Mouse (Mus musculus) urinary bladder, postnatal 25 days (tissue): Measurements from ENCODE around the gene Zeb2.

Experiments used
- DNase-seq: peaks from one replicate; pipeline ENCODE4 v3.0.0; 2022; ENCODE audit warnings: low spot score

Gene Zeb2

GRCm38 (mm10) chr2:45117087-45117561 lies at the start of gene Zeb2:
Zeb2 (minus strand) TSS chr2:45117395.
- peak; percentile 47 for DNase-seq

- DNase-seq = no peak
These were observed 41.6 kb upstream of the Zeb2 start for GRCm38 (mm10) chr2:45158785-45159184.

GRCm38 (mm10) chr2:45158351-45158782 lies 41.2 kb upstream of the Zeb2 start:
- no peak for DNase-seq

- DNase-seq = no peak
These were observed 36.1 kb upstream of the Zeb2 start for GRCm38 (mm10) chr2:45153315-45153714.

GRCm38 (mm10) chr2:45143162-45143561 lies 26.0 kb upstream of the Zeb2 start:
- DNase-seq = no peak

GRCm38 (mm10) chr2:45138906-45139305 lies 21.7 kb upstream of the Zeb2 start:
- DNase-seq = no peak

- DNase-seq = no peak
These were observed 19.6 kb upstream of the Zeb2 start for GRCm38 (mm10) chr2:45136783-45137182.

GRCm38 (mm10) chr2:45133225-45133624 lies 16.0 kb upstream of the Zeb2 start:
- no peak for DNase-seq

- DNase-seq = no peak
These were observed 13.4 kb upstream of the Zeb2 start for GRCm38 (mm10) chr2:45130461-45131156.

GRCm38 (mm10) chr2:45129556-45129955 lies 12.4 kb upstream of the Zeb2 start:
- no peak for DNase-seq

GRCm38 (mm10) chr2:45128696-45129095 lies 11.5 kb upstream of the Zeb2 start:
- no peak for DNase-seq

GRCm38 (mm10) chr2:45126401-45126800 lies 9.2 kb upstream of the Zeb2 start:
- no peak for DNase-seq

- no peak for DNase-seq
These were observed 8.0 kb upstream of the Zeb2 start for GRCm38 (mm10) chr2:45125181-45125580.

- DNase-seq = no peak
These were observed 6.3 kb upstream of the Zeb2 start for GRCm38 (mm10) chr2:45123490-45123889.

- no peak for DNase-seq
These were observed 926 bp upstream of the Zeb2 start for GRCm38 (mm10) chr2:45118121-45118520.

GRCm38 (mm10) chr2:45117592-45117991 lies 397 bp upstream of the Zeb2 start:
- no peak for DNase-seq

- no peak for DNase-seq
These were observed 617 bp downstream of the Zeb2 start for GRCm38 (mm10) chr2:45116531-45117024.

GRCm38 (mm10) chr2:45115720-45116495 lies 1.3 kb downstream of the Zeb2 start:
- DNase-seq = no peak

- no peak for DNase-seq
These were observed 2.0 kb downstream of the Zeb2 start for GRCm38 (mm10) chr2:45115211-45115610.

- no peak for DNase-seq
These were observed 2.6 kb downstream of the Zeb2 start for GRCm38 (mm10) chr2:45114596-45114995.

- no peak for DNase-seq
These were observed 3.3 kb downstream of the Zeb2 start for GRCm38 (mm10) chr2:45113912-45114311.

GRCm38 (mm10) chr2:45112891-45113683 lies 4.1 kb downstream of the Zeb2 start:
- DNase-seq = no peak
